Mouse (Mus musculus) ES-Bruce4 (cell line): ENCODE results near the gene Gfod1.

Experiments used
- CTCF ChIP-seq: IDR thresholded peaks from one replicate; pipeline ENCODE4 v1.8.1; 2011; ENCODE audit warnings: low read depth, low read length
- EP300 ChIP-seq: IDR thresholded peaks from 2 replicates; pipeline ENCODE4 v1.6.1; 2011; ENCODE audit warnings: low read depth, low read length; ENCODE audit not compliant: insufficient read depth
- POLR2A ChIP-seq: IDR thresholded peaks from one replicate; pipeline ENCODE4 v1.8.1; 2011; ENCODE audit warnings: low read length; ENCODE audit not compliant: insufficient read depth

GRCm38 (mm10) chr13:43288444-43288843, 15.5 kb downstream of the Gfod1 start:
- TF ChIP-seq CTCF, result no peak
- no peak for TF ChIP-seq POLR2A
- TF ChIP-seq EP300, result no peak
